Comparison of ENCODE assay signal across 22 mouse cellular contexts in the genomic region with DNA sequence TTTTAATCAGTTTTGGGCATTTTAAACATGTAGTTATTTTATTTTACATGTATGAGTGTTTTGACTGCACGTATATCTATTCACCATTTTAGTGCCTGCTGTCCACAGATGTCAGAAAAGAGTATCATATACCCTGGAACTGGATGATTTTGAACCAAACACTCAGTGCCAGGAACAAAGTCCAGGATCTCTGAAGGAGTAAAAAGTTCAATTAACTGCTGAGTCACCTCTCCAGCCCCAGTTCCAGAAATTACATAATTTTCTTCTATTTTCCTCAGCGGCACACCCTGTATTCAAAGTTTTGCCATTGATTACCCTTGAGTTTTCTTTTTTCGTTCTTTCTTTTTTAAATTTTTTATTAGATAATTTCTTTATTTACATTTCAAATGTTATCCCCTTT. TPM values are rescaled to one million over a fixed set of nuclear protein-coding genes. Genes with fewer than 3 reads are reported as not detected.
DNase-seq lines count a peak whose midpoint lies in the region; ATAC-seq and TF ChIP-seq lines count a peak whose summit lies in the region.
"Had no signal": no experiment of that assay in that cellular context is flagged by ENCODE, and none has a peak within 500 bp of the region (broad histone marks: within the 10 kb centered on the region; RNA-seq: fewer than 3 reads in every experiment).

No protein-coding gene starts in this region.

- ATAC-seq in kidney, embryonic 14.5 days (ENCODE audit: low FRiP score, low TSS enrichment) = no peak
- ATAC-seq: activated CD4-positive, CD25-positive, alpha-beta regulatory T cell, adult 4 months; CD4-positive, CD25-positive, alpha-beta regulatory T cell, adult 4 months; Patski had no signal

- H3K27ac ChIP-seq in kidney, adult 2 months (ENCODE audit: insufficient read depth, low read depth, low read length) = no peak overlapping the region
- no peak overlapping the region for H3K27ac ChIP-seq in kidney, embryonic 14.5 days (ENCODE audit: low read depth, low read length)

- TF ChIP-seq POLR2A in kidney, adult 2 months (IDR thresholded peaks at IDR 0.05; ENCODE audit: low read depth, low read length) = no peak

- peak; percentile 64 for DNase-seq in kidney, adult 2 months
- no peak for DNase-seq in kidney, postnatal 25 days
- peak; percentile 10 to 13 for DNase-seq in kidney, adult 8-10 months
- DNase-seq in kidney, adult 9 months = peak; percentile 66
- DNase-seq in kidney, postnatal 14 days = no peak
- DNase-seq in kidney, postnatal 36 days = peak; percentile 8 to 12
- no peak for DNase-seq in kidney, postnatal 10 days
- DNase-seq: adrenal gland, adult 2 months; adrenal gland, adult 8-10 months; adrenal gland, postnatal 10 days; adrenal gland, postnatal 14 days; adrenal gland, postnatal 25 days; adrenal gland, postnatal 36 days; B cell, adult 2 months; cerebellum, adult 11 months; cerebellum, adult 11-12 months had no signal

- no peak overlapping the region for H3K4me3 ChIP-seq in kidney, adult 2 months (ENCODE audit: insufficient read depth, low read depth, low read length)
- H3K4me3 ChIP-seq in kidney, embryonic 14.5 days (ENCODE audit: low read length) = no peak overlapping the region

- TF ChIP-seq CTCF in kidney, adult 2 months (conservative IDR thresholded peaks at IDR 0.05; ENCODE audit: insufficient read depth, insufficient read length, low read depth, low read length) = no peak

- H3K4me2 ChIP-seq in kidney, embryonic 14.5 days (replicated peaks; ENCODE audit: low read depth, low read length) = no peak overlapping the region

- H3K9ac ChIP-seq in kidney, embryonic 14.5 days (ENCODE audit: low read depth, low read length) = no peak overlapping the region

- no peaks in the 10 kb centered on the region for H3K4me1 ChIP-seq in kidney, adult 2 months (ENCODE audit: control insufficient read depth, insufficient read depth, low read length)
- H3K4me1 ChIP-seq in kidney, embryonic 14.5 days (ENCODE audit: control insufficient read depth, insufficient read depth, low read length) = no peaks in the 10 kb centered on the region

- no peaks in the 10 kb centered on the region for H3K27me3 ChIP-seq in kidney, adult 2 months (replicated peaks; ENCODE audit: control insufficient read depth, insufficient read depth, low read length)
- no peaks in the 10 kb centered on the region for H3K27me3 ChIP-seq in kidney, embryonic 14.5 days (ENCODE audit: control insufficient read depth, insufficient read depth, low read length)
- H3K27me3 ChIP-seq: Patski had no signal

- no peaks in the 10 kb centered on the region for H3K9me3 ChIP-seq in kidney, embryonic 14.5 days (ENCODE audit: control insufficient read depth, low read length)
- H3K9me3 ChIP-seq: G1E had no signal

- no peaks in the 10 kb centered on the region for H3K36me3 ChIP-seq in kidney, adult 2 months (ENCODE audit: control insufficient read depth, insufficient read depth, low read length)
- H3K36me3 ChIP-seq in kidney, embryonic 14.5 days (ENCODE audit: control insufficient read depth, insufficient read depth, low read length) = no peaks in the 10 kb centered on the region
- H3K36me3 ChIP-seq: G1E had no signal

- WGBS in kidney, adult 2 months = 62% methylated on average over 3 of the region's 3 CpGs
- 89% methylated on average over 3 of the region's 3 CpGs for WGBS in kidney, embryonic 14.5 days

RNA-seq across cellular contexts. Expression of gene Vmn2r24, which starts 8.6 kb away (rescaled TPM):
- polyA plus RNA-seq in kidney, adult 2 months (2012; rRNA removed) = not detected in 2 replicates
- polyA plus RNA-seq in kidney, embryonic 14.5 days (2014; fragmentation: Nextera tagmentation; extraction: Ambion mirVana) = not detected in 2 replicates
- polyA plus RNA-seq: adrenal gland, adult 2 months; brain, embryonic 14.5 days; G1E; Patski had no signal

Comparison
In these comparisons a context has a peak if more than half of its experiments do, and no peak if none do; other contexts are left out.
1. DNase-seq: peak in kidney, adult 2 months (single experiment), kidney, adult 8-10 months (2 of 2), kidney, adult 9 months (single experiment) and kidney, postnatal 36 days (2 of 2); none in kidney, postnatal 25 days (0 of 2), kidney, postnatal 14 days (single experiment) and kidney, postnatal 10 days (single experiment).